Mouse (Mus musculus): Measurements from ENCODE around the gene Olfr836. TPM values are rescaled to one million over a fixed set of nuclear protein-coding genes. Genes with fewer than 3 reads are reported as not detected.
"Not testable (repeated sequence)": the region's sequence is repeated elsewhere in the genome, so short reads cannot be mapped to it uniquely, and the experiment has no call there.

Gene Olfr836
- not detected in 2 replicates for polyA plus RNA-seq (2012; rRNA removed)

- TF ChIP-seq CTCF (IDR thresholded peaks at IDR 0.05; ENCODE audit: insufficient read depth, low read length) (no peak), POLR2A (IDR thresholded peaks at IDR 0.05; ENCODE audit: borderline replicate concordance, extremely low read depth, low read depth, low read length) (no peak)
- no peak within 1 kb of the TSS for H3K4me3 ChIP-seq (replicated peaks; ENCODE audit: extremely low read depth, low read depth, low read length)
- no peak for DNase-seq
- no peaks in the 10 kb centered on the region for H3K4me1 ChIP-seq (ENCODE audit: control insufficient read depth, insufficient read depth, low read length)
Observed at GRCm38 (mm10) chr9:19120082-19120481, at the start of gene Olfr836. Gene Olfr836 (plus strand): TSS chr9:19120382.

GRCm38 (mm10) chr9:19084986-19085385 lies 35.2 kb upstream of the Olfr836 start:
- 20% methylated on average over 3 of the region's 3 CpGs for WGBS
- Histone ChIP-seq H3K4me3 (replicated peaks; ENCODE audit: extremely low read depth, low read depth, low read length) (no peak overlapping the region), H3K4me1 (ENCODE audit: control insufficient read depth, insufficient read depth, low read length) (no peaks in the 10 kb centered on the region)
- no peak for TF ChIP-seq CTCF (IDR thresholded peaks at IDR 0.05; ENCODE audit: insufficient read depth, low read length)
- TF ChIP-seq POLR2A (IDR thresholded peaks at IDR 0.05; ENCODE audit: borderline replicate concordance, extremely low read depth, low read depth, low read length), result no peak
- no peak for DNase-seq

GRCm38 (mm10) chr9:19092889-19093753 lies 27.1 kb upstream of the Olfr836 start:
- H3K4me1 ChIP-seq (ENCODE audit: control insufficient read depth, insufficient read depth, low read length); DNase-seq; H3K4me3 ChIP-seq (replicated peaks; ENCODE audit: extremely low read depth, low read depth, low read length): not testable (repeated sequence)
- WGBS, result 48% methylated on average over 6 of the region's 6 CpGs

- no peak overlapping the region for H3K4me3 ChIP-seq (replicated peaks; ENCODE audit: extremely low read depth, low read depth, low read length)
- 85% methylated on average over 4 of the region's 4 CpGs for WGBS
- no peaks in the 10 kb centered on the region for H3K4me1 ChIP-seq (ENCODE audit: control insufficient read depth, insufficient read depth, low read length)
- no peak for DNase-seq
- TF ChIP-seq CTCF (IDR thresholded peaks at IDR 0.05; ENCODE audit: insufficient read depth, low read length) (no peak), POLR2A (IDR thresholded peaks at IDR 0.05; ENCODE audit: borderline replicate concordance, extremely low read depth, low read depth, low read length) (no peak)
Observed at GRCm38 (mm10) chr9:19097286-19097685, 22.9 kb upstream of the Olfr836 start.

- 60% methylated on average over 1 of the region's 1 CpGs for WGBS
- no peak for DNase-seq
- Histone ChIP-seq H3K4me3 (replicated peaks; ENCODE audit: extremely low read depth, low read depth, low read length) (no peak within 1 kb of the TSS), H3K4me1 (ENCODE audit: control insufficient read depth, insufficient read depth, low read length) (no peaks in the 10 kb centered on the region)
- no peak for TF ChIP-seq CTCF (IDR thresholded peaks at IDR 0.05; ENCODE audit: insufficient read depth, low read length)
- no peak for TF ChIP-seq POLR2A (IDR thresholded peaks at IDR 0.05; ENCODE audit: borderline replicate concordance, extremely low read depth, low read depth, low read length)
Observed at GRCm38 (mm10) chr9:19136017-19136416, 15.8 kb downstream of the Olfr836 start, which contains the start of gene Olfr837. Gene Olfr837 (plus strand): TSS chr9:19136317.

Other genes starting within 250 kb of the Olfr836 start
- gene Olfr830, start 245.7 kb upstream of the Olfr836 start, polyA plus RNA-seq (2012; rRNA removed), result not detected in 2 replicates
- not detected in 2 replicates for gene Olfr832, start 183.3 kb upstream of the Olfr836 start, polyA plus RNA-seq (2012; rRNA removed)
- not detected in 2 replicates for gene Olfr834, start 132.4 kb upstream of the Olfr836 start, polyA plus RNA-seq (2012; rRNA removed)
- gene Olfr835, start 87.6 kb upstream of the Olfr836 start, polyA plus RNA-seq (2012; rRNA removed), result not detected in 2 replicates
- not detected in 2 replicates for gene Olfr837, start 15.9 kb downstream of the Olfr836 start, polyA plus RNA-seq (2012; rRNA removed)
- not detected in 2 replicates for gene Olfr839-ps1, start 56.9 kb downstream of the Olfr836 start, polyA plus RNA-seq (2012; rRNA removed)
- not detected in 2 replicates for gene Olfr843, start 131.6 kb downstream of the Olfr836 start, polyA plus RNA-seq (2012; rRNA removed)
- gene Olfr844, start 196.0 kb downstream of the Olfr836 start, polyA plus RNA-seq (2012; rRNA removed), result not detected in 2 replicates
- not detected in 2 replicates for gene Olfr845, start 216.1 kb downstream of the Olfr836 start, polyA plus RNA-seq (2012; rRNA removed)
- gene Olfr846, start 243.6 kb downstream of the Olfr836 start, polyA plus RNA-seq (2012; rRNA removed), result not detected in 2 replicates

Measured in lung, adult 2 months (tissue).